Mouse (Mus musculus): ENCODE results near the gene Ccni. TPM values are rescaled to one million over a fixed set of nuclear protein-coding genes. Genes with fewer than 3 reads are reported as not detected.

Gene Ccni
- polyA plus RNA-seq, 1 experiment from 2014 or later: 119 TPM

- 92% methylated on average over 6 of the region's 6 CpGs for WGBS
- H3K27me3 ChIP-seq (ENCODE audit: insufficient read depth, low read length): no peaks in the 10 kb centered on the region
- no peak overlapping the region for H3K4me2 ChIP-seq (ENCODE audit: low read length)
- H3K9ac ChIP-seq (ENCODE audit: low read depth, low read length): no peak overlapping the region
- no peak for TF ChIP-seq CTCF (IDR thresholded peaks at IDR 0.05; ENCODE audit: low read depth)
- H3K4me3 ChIP-seq (replicated peaks; ENCODE audit: low read depth, low read length): no peak overlapping the region
- ATAC-seq (replicated peaks; ENCODE audit: low FRiP score, low read depth): no peak
- peaks cover 67% of the 10 kb centered on the region for H3K36me3 ChIP-seq (ENCODE audit: insufficient read depth, low read length)
- H3K27ac ChIP-seq: no peak overlapping the region
- DNase-seq (ENCODE audit: low spot score): no peak
- no peaks in the 10 kb centered on the region for H3K4me1 ChIP-seq (replicated peaks; ENCODE audit: insufficient read depth, low read length)
- H3K9me3 ChIP-seq (replicated peaks; ENCODE audit: low read length): no peaks in the 10 kb centered on the region
Measured at GRCm38 (mm10) chr5:93168654-93169053, 37.6 kb downstream of the Ccni start.

- Histone ChIP-seq H3K9me3 (replicated peaks; ENCODE audit: low read length) (no peaks in the 10 kb centered on the region), H3K4me3 (replicated peaks; ENCODE audit: low read depth, low read length) (no peak overlapping the region), H3K4me1 (replicated peaks; ENCODE audit: insufficient read depth, low read length) (no peaks in the 10 kb centered on the region), H3K27ac (no peak overlapping the region), H3K4me2 (ENCODE audit: low read length) (no peak overlapping the region), H3K9ac (ENCODE audit: low read depth, low read length) (no peak overlapping the region), H3K36me3 (ENCODE audit: insufficient read depth, low read length) (peaks cover 65% of the 10 kb centered on the region), H3K27me3 (ENCODE audit: insufficient read depth, low read length) (no peaks in the 10 kb centered on the region)
- TF ChIP-seq CTCF (IDR thresholded peaks at IDR 0.05; ENCODE audit: low read depth): no peak
- 95% methylated on average over 11 of the region's 11 CpGs for WGBS
- ATAC-seq (replicated peaks; ENCODE audit: low FRiP score, low read depth) (no peak), DNase-seq (ENCODE audit: low spot score) (no peak)
Measured at GRCm38 (mm10) chr5:93167919-93168516, 38.3 kb downstream of the Ccni start.

DNA sequence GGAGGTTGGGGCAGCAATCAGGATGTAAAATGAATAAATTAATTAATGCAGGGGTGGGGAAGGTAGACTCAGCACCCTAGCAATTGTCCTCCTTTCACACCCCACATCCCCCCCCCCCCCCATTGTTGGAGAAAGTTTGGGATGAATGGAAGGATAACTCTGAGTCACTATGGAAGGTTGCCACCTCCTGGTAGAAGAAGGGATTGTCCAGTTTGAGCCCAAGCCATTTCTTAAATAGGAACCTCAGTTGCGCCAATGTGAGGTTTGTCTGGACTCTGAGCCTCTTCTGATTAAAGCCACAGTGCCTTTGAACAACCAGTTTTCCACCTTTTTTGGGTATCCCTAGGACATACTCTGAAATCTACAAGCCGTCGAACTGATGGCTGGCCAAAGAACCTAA, 42.8 kb downstream of the Ccni start:
- DNase-seq (ENCODE audit: low spot score) (peak; percentile 80), ATAC-seq (replicated peaks; ENCODE audit: low FRiP score, low read depth) (no peak)
- peak; percentile 87 for TF ChIP-seq CTCF (IDR thresholded peaks at IDR 0.05; ENCODE audit: low read depth)
- whole genome bisulfite sequencing: 80% methylated on average over 3 of the region's 3 CpGs
- no peaks in the 10 kb centered on the region for H3K9me3 ChIP-seq (replicated peaks; ENCODE audit: low read length)
- no peak overlapping the region for H3K9ac ChIP-seq (ENCODE audit: low read depth, low read length)
- H3K27me3 ChIP-seq (ENCODE audit: insufficient read depth, low read length): no peaks in the 10 kb centered on the region
- peaks cover 68% of the 10 kb centered on the region for H3K36me3 ChIP-seq (ENCODE audit: insufficient read depth, low read length)
- no peaks in the 10 kb centered on the region for H3K4me1 ChIP-seq (replicated peaks; ENCODE audit: insufficient read depth, low read length)
- no peak overlapping the region for H3K4me2 ChIP-seq (ENCODE audit: low read length)
- no peak overlapping the region for H3K4me3 ChIP-seq (replicated peaks; ENCODE audit: low read depth, low read length)
- no peak overlapping the region for H3K27ac ChIP-seq

- Histone ChIP-seq H3K27ac (no peak overlapping the region), H3K36me3 (ENCODE audit: insufficient read depth, low read length) (peaks cover 36% of the 10 kb centered on the region), H3K27me3 (ENCODE audit: insufficient read depth, low read length) (no peaks in the 10 kb centered on the region), H3K4me3 (replicated peaks; ENCODE audit: low read depth, low read length) (no peak overlapping the region), H3K9ac (ENCODE audit: low read depth, low read length) (no peak overlapping the region), H3K4me2 (ENCODE audit: low read length) (no peak overlapping the region), H3K4me1 (replicated peaks; ENCODE audit: insufficient read depth, low read length) (peaks cover 17% of the 10 kb centered on the region), H3K9me3 (replicated peaks; ENCODE audit: low read length) (no peaks in the 10 kb centered on the region)
- ATAC-seq (replicated peaks; ENCODE audit: low FRiP score, low read depth) (no peak), DNase-seq (ENCODE audit: low spot score) (no peak)
- no peak for TF ChIP-seq CTCF (IDR thresholded peaks at IDR 0.05; ENCODE audit: low read depth)
- WGBS: 82% methylated on average over 11 of the region's 11 CpGs
Measured at GRCm38 (mm10) chr5:93154401-93154800, 51.9 kb downstream of the Ccni start.

DNA sequence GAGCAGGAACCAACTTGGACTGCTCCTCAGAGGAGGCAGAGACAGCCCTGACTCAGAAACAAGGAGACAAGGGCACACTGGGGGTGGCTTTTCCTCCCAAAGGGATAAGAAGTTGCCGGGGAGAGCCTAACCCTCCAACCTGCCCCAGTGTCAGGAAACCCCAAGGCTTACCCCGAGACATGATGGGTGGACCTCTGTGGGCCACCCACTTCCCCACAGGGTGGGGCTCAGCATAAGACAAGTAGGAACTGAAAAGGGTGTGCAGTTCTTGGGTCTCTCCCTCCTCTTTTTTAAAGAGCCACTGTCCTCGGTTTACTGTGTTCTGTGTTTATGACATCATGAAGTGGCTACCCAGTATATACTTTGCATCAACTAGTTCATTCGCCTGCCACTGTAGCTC, 53.8 kb downstream of the Ccni start:
- H3K27me3 ChIP-seq (ENCODE audit: insufficient read depth, low read length): no peaks in the 10 kb centered on the region
- no peaks in the 10 kb centered on the region for H3K9me3 ChIP-seq (replicated peaks; ENCODE audit: low read length)
- DNase-seq (ENCODE audit: low spot score) (no peak), ATAC-seq (replicated peaks; ENCODE audit: low FRiP score, low read depth) (no peak)
- no peak overlapping the region for H3K9ac ChIP-seq (ENCODE audit: low read depth, low read length)
- H3K27ac ChIP-seq: no peak overlapping the region
- peaks cover 29% of the 10 kb centered on the region for H3K36me3 ChIP-seq (ENCODE audit: insufficient read depth, low read length)
- H3K4me1 ChIP-seq (replicated peaks; ENCODE audit: insufficient read depth, low read length): peaks cover 20% of the 10 kb centered on the region
- H3K4me3 ChIP-seq (replicated peaks; ENCODE audit: low read depth, low read length): no peak overlapping the region
- H3K4me2 ChIP-seq (ENCODE audit: low read length): no peak overlapping the region
- no peak for TF ChIP-seq CTCF (IDR thresholded peaks at IDR 0.05; ENCODE audit: low read depth)
- 68% methylated on average over 4 of the region's 4 CpGs for WGBS

GRCm38 (mm10) chr5:93151985-93152384, 54.3 kb downstream of the Ccni start:
- ATAC-seq (replicated peaks; ENCODE audit: low FRiP score, low read depth): no peak

More at GRCm38 (mm10) chr5:93151985-93152384, 54.3 kb downstream of the Ccni start:
- no peak overlapping the region for H3K9ac ChIP-seq (ENCODE audit: low read depth, low read length)
- no peaks in the 10 kb centered on the region for H3K27me3 ChIP-seq (ENCODE audit: insufficient read depth, low read length)
- H3K4me3 ChIP-seq (replicated peaks; ENCODE audit: low read depth, low read length): no peak overlapping the region
- H3K27ac ChIP-seq: no peak overlapping the region
- DNase-seq (ENCODE audit: low spot score): peak; percentile 28
- 38% methylated on average over 6 of the region's 6 CpGs for WGBS
- H3K9me3 ChIP-seq (replicated peaks; ENCODE audit: low read length): no peaks in the 10 kb centered on the region
- peaks cover 20% of the 10 kb centered on the region for H3K4me1 ChIP-seq (replicated peaks; ENCODE audit: insufficient read depth, low read length)
- peaks cover 26% of the 10 kb centered on the region for H3K36me3 ChIP-seq (ENCODE audit: insufficient read depth, low read length)
- H3K4me2 ChIP-seq (ENCODE audit: low read length): no peak overlapping the region
- no peak for TF ChIP-seq CTCF (IDR thresholded peaks at IDR 0.05; ENCODE audit: low read depth)
